Mouse (Mus musculus): ENCODE measurements at regions not wholly inside any gene's neighbourhood (a gene's known extent, or its start where the extent isn't known, plus 50 kb on each side); places are given as distances from the start of the nearest gene placed in this dataset.

DNA sequence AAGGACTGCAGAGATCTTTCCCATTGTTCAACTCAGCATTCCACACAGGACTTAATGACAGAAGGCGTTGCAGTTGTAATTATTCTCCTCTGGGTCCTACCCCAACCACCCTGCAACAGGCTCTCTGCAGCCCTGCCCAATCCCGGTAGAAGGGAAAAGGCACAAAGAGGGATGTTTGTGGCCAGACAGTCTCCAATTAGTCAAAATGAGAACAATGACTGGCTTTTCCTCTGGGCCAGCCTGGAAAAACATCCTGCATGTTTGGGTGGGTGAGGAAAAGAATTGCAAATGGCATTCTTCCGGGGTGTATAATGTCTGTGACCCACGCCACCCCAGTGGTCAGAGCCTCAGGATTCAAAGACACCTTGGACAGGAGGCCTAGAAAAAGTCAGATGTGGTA, 168.8 kb upstream of the Spag17 start:
- DNase-seq (ENCODE audit: low spot score in 2 of 2), result no peak

DNA sequence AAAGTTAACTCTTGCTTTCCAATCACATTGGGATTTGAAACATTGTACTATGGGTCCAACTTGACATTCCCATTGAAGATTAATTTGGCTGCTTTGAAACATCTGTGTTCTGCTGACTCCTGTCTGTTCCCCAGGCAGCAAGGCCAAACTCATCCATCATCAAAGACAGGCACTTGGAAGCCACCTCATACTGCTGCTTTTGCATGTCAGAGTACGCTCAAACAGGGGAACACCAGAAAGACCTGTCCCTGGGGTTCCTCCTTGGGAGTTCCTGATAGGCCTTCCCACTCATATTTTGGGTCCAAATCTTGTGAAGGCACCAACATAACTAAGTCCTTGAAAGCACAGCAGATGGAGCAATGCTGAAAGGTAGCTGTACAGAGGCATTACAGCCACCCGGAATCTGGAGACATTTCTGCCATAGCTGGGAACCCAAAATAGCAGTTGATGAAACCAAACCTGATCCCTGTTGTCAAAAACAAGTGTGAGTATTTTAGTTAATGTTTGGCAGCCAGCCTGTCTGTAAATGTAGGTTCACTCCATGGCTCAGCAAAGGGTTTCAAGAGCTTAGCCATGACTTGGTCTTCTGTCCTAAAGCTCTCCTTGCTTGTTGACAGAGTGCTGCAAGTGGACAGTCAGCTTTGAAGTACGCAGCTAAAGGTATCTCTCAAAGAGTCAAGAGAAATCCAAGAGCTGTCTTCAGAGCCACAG, 147.0 kb upstream of the Spag17 start:
- DNase-seq (ENCODE audit: low spot score in 2 of 2), result no peak

DNA sequence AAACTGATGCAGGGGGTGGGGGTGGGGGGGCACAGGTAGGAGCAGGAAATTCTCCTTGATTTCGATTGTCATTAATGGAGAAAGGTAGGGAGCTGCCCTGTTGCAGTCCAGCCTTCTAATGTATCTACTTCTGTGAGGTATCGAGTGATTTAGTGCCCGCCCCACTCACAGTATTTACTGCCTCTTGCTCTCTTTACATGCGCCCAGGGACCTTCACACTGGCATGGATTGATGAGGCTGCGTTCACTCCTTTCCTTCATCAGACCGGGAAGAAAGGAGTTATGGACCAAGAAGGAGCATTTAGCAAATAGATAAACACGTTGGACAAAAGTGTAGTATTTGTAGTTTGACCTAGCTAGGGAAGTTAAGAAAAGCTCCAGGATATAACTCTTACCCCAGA, 145.6 kb upstream of the Spag17 start:
- DNase-seq (ENCODE audit: low spot score in 2 of 2), result no peak

DNA sequence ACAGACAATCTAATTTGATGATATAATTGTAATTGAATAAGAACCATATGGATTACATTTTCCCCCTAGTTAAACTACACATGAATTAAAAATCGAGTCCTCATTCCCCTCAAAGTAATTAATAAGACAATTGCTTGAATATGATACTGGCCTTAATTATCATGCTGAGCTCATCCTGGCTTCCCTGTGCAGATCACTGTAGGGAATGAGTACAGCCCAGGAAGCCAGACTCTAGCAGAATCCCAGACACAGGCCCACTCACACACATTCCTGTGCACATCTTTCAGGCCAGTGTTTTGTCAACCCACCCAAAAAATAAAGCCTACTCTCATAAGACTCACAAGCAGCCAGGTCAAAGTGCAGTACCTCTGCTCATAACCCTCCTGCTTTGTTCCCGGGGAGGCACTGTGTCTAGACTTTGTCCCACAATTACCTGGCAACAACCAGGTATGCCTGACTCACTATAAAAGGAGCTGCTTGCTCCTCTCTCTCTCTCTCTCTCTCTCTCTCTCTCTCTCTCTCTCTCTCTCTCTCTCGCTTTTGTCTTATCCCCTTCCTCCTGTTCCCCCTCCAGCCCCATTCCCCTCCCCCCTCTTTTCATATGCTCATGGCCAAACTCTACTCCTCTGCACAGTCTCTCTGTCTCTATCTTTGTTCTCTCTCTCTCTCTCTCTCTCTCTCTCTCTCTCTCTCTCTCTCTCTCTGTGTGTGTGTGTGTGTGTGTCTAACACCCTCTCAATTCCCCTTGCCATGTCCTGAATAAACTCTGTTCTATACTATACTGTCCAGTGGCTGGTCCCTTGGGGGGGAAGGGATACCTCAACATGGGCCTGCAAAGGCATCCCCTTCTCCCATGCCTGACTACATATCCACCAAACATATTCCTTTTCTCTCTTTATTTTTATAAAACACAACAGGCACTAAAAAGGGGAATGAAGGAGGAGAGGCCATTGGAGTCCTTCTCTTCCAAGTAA, 143.7 kb upstream of the Spag17 start:
- no peak for DNase-seq (ENCODE audit: low spot score in 2 of 2)

DNA sequence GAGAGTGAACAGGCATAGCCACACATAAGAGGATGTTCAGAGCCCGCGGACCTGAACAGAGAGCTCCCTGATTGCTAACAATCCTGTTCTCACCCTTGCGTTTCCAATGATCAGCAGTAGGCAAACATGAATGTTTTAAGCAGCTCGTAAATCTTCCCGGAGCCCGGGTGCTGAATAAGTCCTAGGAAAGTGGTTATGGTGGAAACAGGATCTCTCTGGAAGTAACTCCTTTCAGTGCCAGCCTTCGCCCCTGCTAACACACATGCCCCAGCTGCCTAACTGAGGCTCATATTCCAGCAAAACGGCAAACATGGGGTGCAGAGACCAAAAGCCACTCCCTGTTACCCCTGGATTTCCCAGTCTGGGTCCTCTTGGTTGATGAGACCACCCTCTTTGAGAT, 135.5 kb upstream of the Spag17 start:
- no peak for DNase-seq (ENCODE audit: low spot score in 2 of 2)

DNA sequence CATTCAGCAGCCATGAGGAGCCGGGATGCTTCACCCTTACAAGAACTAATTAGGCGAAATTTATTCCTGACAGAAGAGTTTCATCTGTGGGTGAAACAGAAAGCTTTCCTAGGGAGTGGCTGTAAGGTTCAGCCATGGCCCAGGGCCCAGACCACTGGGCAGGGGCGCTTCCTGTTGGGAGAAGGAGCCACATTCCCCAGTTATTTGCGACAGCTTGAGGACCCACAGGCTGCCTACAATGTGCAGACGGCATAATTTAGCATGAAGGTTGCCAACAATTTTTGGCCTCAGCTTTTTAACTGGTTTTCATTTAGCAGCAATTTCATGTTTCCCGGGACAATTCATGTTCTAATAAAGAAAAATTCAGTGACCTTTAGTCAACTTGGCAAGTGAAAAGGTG, 106.7 kb upstream of the Spag17 start:
- DNase-seq (ENCODE audit: low spot score in 2 of 2), result no peak

DNA sequence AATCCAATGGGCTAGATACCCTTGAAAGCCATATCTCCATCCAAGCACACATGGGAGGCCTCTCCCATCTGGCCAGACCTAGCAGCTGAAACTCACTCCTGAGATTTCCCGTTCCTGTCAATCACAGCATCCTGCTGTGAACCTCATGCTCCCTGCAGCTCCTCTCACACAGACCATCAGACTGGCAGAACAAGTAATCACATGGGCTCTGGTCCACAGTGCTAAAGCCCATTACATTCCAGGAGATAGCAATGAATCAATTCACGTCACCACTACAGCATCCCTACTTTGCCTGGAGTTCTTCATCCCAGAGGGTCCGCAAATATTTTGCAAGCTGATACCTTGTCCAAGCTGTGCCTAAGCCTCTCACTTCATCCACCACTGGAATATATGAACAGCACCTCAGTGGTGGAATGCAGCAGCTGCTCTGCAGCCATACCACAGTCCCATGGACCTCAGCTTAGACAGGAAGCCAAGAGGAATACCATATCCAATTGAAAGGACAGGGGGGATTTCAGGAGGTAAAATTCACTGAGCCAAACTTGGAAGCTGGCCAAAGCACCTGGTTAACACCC, 99.2 kb upstream of the Spag17 start:
- DNase-seq (ENCODE audit: low spot score in 2 of 2), result no peak

DNA sequence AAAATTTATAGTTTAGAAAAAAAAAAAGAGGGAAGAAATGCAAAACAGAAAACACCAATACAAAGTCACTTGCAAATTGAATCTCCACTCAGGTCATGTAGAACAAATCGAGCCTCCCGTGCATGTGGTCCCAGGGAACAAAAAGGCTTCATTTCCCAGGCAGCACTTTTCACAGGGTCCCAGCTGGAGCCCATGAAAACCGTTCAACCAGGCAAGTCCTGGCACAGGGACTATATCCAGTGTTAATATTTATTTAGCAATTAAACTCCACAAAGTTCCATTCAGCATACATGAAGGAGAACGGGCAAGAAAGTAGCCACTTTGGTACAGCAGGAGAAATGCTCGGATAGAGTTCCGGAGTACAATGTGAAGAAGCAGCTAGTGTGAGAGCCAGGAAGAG, 93.9 kb upstream of the Spag17 start:
- DNase-seq (ENCODE audit: low spot score in 2 of 2), result no peak

DNA sequence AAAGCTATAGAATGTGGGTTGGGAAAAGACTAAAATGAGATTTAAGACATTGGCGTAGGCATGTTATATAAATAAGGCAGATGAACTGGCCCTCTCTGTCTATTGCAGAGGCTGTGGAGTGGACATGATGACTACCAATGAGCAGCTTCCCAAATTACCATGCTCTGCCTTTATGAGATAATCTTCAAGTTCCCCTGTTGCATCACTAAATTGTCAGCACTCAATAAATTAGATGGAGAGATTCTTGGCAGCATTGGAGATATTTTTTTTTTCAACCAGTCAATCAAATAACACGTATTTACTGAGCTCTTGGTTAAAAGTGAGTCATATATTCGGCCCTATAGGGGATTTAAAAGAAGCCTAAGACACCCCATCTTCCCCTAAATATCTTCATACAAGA, 91.6 kb upstream of the Spag17 start:
- DNase-seq (ENCODE audit: low spot score in 2 of 2), result no peak

DNA sequence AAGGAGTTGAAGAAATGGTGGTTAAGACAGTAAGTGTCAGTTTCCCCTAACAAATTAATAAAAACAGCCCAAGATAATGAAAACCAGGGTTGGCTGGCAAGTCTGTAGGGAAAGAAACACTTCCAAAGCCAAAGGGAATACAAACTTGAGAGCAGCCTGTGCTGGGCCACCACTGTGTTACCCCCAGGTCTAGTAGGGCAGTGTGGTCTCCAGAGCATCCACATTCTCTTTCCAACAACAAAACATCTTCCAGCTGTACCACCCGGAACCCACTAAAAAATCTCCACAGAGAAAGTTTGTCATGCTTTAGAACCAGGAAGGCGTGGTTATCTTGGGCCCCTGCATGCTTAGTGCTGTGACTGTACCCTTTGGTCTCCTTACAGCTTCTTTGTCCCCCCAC, 89.4 kb upstream of the Spag17 start:
- no peak for DNase-seq (ENCODE audit: low spot score in 2 of 2)

DNA sequence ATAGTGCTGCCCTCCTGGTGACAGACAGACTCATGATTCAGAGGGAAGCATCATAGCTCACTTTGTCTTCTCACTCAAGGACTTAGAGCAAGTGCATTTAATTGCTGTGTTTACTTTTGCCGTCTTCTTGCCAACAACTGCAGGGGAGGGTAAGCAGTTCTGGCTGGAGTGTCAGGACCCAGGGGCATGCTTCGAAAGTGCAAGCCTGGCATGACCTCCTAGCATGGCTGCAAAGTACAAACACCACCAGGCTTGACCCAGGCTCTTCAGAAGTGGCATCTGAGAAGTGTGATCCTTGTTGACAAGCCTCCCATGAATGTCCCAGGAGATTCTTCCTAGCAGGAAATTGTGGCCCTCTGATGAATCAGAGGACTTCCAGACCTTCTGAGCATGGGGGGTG, 87.4 kb upstream of the Spag17 start:
- no peak for DNase-seq (ENCODE audit: low spot score in 2 of 2)

DNA sequence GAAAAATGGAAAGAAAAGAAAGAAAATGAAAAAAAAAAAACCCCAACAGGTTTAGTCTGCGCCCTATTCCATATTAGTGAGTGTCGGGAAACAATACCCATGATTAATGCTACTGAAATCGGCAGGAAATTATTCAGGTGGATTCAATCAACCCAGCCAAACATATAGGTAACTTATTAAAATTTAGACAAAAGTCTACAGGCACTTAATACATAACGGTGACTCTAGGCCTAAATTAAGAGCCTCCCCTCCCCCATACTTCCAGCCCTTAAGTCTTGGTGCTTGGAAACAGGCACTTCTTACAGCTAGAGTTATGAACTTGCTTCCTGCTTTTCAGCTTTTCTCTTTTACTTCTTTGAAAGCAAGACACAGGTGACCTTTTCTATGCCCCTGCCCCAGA, 74.7 kb upstream of the Spag17 start:
- DNase-seq (ENCODE audit: low spot score in 2 of 2), result no peak

DNA sequence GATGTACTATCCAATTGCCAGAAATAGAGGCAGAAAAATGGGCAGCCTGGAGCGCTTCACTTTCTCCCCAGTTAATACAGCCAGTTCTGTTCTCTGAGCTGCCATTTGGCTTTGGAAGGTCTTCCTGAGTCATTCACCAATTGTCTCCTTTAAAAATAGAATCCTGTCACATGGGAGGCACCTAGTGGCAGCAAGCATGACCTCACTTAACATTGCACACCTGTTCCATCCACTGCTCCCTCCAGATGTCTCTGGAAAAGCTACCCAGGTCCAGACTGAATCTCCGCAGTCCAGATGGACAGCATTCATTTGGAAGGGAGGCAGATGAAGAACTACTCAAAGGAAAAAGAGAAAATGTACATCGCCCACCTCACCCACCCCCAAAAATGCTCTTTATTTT, 73.9 kb upstream of the Spag17 start:
- DNase-seq (ENCODE audit: low spot score in 2 of 2), result no peak

DNA sequence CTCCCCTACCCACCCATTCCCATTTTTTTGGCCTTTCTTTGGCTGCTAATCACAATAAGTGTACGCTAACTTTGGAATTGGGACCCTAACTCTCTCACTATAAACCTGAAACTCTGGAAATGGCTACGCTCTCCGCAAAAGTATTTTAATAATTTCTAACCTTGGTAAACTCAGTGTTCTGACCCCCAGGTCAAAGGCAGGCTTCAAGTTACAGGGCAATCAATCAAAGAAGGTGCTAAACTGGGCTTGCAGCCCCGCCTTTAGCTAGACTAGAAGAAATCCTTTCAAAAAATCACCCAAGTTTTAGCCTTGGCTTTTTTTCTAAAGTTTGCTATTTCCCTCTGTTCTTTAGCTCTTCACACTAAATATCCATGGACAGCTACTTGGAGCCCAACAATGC, 72.4 kb upstream of the Spag17 start:
- DNase-seq (ENCODE audit: low spot score in 2 of 2), result no peak

DNA sequence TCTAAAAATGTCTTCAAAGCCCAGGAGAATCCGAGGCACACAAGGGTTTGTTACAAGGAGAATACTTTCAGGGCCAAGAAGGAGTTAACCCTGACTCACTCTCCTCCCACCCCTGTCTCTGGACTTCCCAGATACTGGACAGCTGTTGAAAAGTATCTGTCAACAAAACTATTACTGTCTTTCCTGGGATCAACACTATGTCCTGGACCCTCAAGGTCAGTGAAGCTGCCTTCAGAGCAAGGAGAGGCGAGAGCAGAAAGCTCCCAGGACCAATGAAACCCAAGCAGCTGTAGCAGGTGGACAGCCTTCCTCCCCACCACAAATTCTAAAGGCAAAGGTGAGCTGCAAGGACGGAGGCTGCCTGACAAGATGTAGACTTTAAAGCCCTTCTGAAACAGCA, 70.1 kb upstream of the Spag17 start:
- DNase-seq (ENCODE audit: low spot score in 2 of 2), result no peak

DNA sequence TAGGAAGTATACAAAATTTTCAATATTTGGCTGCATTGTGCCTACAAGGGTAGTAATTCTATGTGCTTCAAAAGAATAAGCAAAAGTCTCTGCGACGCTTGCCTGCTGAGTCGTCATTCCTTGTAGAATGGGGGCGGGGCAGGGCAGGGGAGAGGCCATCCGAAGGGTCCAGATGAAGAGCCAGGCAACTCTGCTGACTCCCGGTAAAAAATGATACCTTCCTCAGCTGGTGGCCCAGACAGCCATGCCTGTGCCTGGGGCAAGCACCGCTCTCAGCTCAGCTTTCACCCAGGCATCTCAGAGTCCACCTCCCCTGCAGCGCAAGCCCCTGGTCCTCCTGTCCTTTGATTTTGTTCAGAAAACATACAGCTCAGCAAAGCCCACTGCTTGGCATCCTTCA, 67.2 kb upstream of the Spag17 start:
- DNase-seq (ENCODE audit: low spot score in 2 of 2), result no peak

DNA sequence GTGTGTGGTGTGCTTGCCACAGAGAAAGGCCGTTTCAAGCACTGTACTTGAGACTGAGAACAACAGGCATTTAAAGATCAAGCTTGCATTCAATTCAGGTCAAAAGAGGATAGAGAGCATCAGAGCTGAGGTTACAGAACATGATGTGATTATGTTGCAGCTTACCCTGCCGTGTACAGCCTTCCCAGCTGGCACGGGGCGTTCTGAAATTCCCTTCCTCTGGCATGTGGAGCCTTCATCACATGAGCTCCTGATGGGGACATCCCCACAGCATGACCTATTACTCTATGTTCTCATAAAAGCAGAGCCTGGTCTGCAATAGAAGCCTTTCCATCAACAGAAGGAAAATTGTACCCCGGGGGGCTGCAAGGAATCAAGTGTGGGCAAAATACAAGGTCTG, 62.5 kb upstream of the Spag17 start:
- no peak for DNase-seq (ENCODE audit: low spot score in 2 of 2)

DNA sequence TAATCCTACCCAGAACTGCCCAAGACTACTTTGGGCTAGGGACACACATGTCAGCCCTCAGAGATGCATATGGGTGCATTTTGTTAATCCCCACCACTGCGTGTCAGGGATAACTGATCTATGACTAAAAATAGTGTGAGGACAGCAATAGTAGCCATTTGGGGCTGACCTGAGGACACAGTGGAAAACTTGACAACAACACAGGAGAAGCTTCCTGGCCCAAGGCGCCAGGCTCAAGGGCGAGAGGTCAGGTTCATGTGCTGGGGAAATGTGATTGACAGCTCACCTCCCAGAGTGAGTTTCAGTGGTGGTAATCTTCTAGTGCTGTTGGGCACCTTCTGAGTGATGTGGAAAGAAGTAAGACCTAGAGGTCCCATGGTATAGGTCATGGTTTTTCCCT, 62.0 kb upstream of the Spag17 start:
- no peak for DNase-seq (ENCODE audit: low spot score in 2 of 2)
